Mouse (Mus musculus): ENCODE measurements around the gene Capn5.

The Capn5 gene

GRCm38 (mm10) chr7:98148721-98149407, 29.2 kb downstream of the Capn5 start:
- DNase-seq (ENCODE audit: low spot score in 2 of 2) = no peak

GRCm38 (mm10) chr7:98147766-98148165, 30.3 kb downstream of the Capn5 start:
- DNase-seq (ENCODE audit: low spot score in 2 of 2) = no peak

GRCm38 (mm10) chr7:98146447-98146845, 31.6 kb downstream of the Capn5 start:
- DNase-seq (ENCODE audit: low spot score in 2 of 2) = no peak

- no peak for DNase-seq (ENCODE audit: low spot score in 2 of 2)
Observed at GRCm38 (mm10) chr7:98145842-98146446, 32.1 kb downstream of the Capn5 start.

- DNase-seq (ENCODE audit: low spot score in 2 of 2) = no peak
Observed at GRCm38 (mm10) chr7:98145402-98145801, 32.7 kb downstream of the Capn5 start, which contains the start of gene Omp. TSS of gene Omp (minus strand) at chr7:98145502.

GRCm38 (mm10) chr7:98142648-98143047, 35.4 kb downstream of the Capn5 start:
- no peak for DNase-seq (ENCODE audit: low spot score in 2 of 2)

GRCm38 (mm10) chr7:98142247-98142646, 35.8 kb downstream of the Capn5 start:
- no peak for DNase-seq (ENCODE audit: low spot score in 2 of 2)

GRCm38 (mm10) chr7:98141206-98141605, 36.9 kb downstream of the Capn5 start:
- DNase-seq (ENCODE audit: low spot score in 2 of 2) = no peak

- DNase-seq (ENCODE audit: low spot score in 2 of 2) = no peak
Observed at GRCm38 (mm10) chr7:98140597-98140996, 37.5 kb downstream of the Capn5 start.

GRCm38 (mm10) chr7:98139216-98139615, 38.9 kb downstream of the Capn5 start:
- DNase-seq (ENCODE audit: low spot score in 2 of 2) = no peak

GRCm38 (mm10) chr7:98137995-98138394, 40.1 kb downstream of the Capn5 start:
- no peak for DNase-seq (ENCODE audit: low spot score in 2 of 2)

- DNase-seq (ENCODE audit: low spot score in 2 of 2) = no peak
Observed at GRCm38 (mm10) chr7:98137583-98137982, 40.5 kb downstream of the Capn5 start.

GRCm38 (mm10) chr7:98131751-98132150, 46.3 kb downstream of the Capn5 start:
- no peak for DNase-seq (ENCODE audit: low spot score in 2 of 2)

GRCm38 (mm10) chr7:98125473-98125872, 52.6 kb downstream of the Capn5 start:
- no peak for DNase-seq (ENCODE audit: low spot score in 2 of 2)

GRCm38 (mm10) chr7:98124701-98125100, 53.4 kb downstream of the Capn5 start:
- no peak for DNase-seq (ENCODE audit: low spot score in 2 of 2)

- no peak for DNase-seq (ENCODE audit: low spot score in 2 of 2)
Observed at GRCm38 (mm10) chr7:98121673-98122072, 56.4 kb downstream of the Capn5 start.

- no peak for DNase-seq (ENCODE audit: low spot score in 2 of 2)
Observed at GRCm38 (mm10) chr7:98121241-98121640, 56.8 kb downstream of the Capn5 start.

GRCm38 (mm10) chr7:98120325-98120724, 57.7 kb downstream of the Capn5 start:
- peak in 1 of 2 experiments; percentile 69 for DNase-seq (ENCODE audit: low spot score in 2 of 2)

- DNase-seq (ENCODE audit: low spot score in 2 of 2) = no peak
Observed at GRCm38 (mm10) chr7:98119961-98120232, 58.2 kb downstream of the Capn5 start.

- no peak for DNase-seq (ENCODE audit: low spot score in 2 of 2)
Observed at GRCm38 (mm10) chr7:98119179-98119960, 58.7 kb downstream of the Capn5 start, which contains the start of gene Myo7a. TSS of gene Myo7a (minus strand) at chr7:98119524.

GRCm38 (mm10) chr7:98117012-98117660, 60.9 kb downstream of the Capn5 start:
- DNase-seq (ENCODE audit: low spot score in 2 of 2) = peak in 1 of 2 experiments; percentile 45

- DNase-seq (ENCODE audit: low spot score in 2 of 2) = no peak
Observed at GRCm38 (mm10) chr7:98114656-98115055, 63.4 kb downstream of the Capn5 start.
